Mouse (Mus musculus) right cerebral cortex, postnatal 25 days (tissue): ENCODE results near the gene Hadha.

Experiments used
- DNase-seq: peaks from one replicate; pipeline ENCODE4 v3.0.0; 2022

Hadha gene

GRCm38 (mm10) chr5:30152413-30152812 lies 2.5 kb downstream of the Hadha start:
- no peak for DNase-seq

- no peak for DNase-seq
Measured at GRCm38 (mm10) chr5:30152007-30152406, 3.0 kb downstream of the Hadha start.

GRCm38 (mm10) chr5:30148133-30148920 lies 6.6 kb downstream of the Hadha start:
- no peak for DNase-seq

- no peak for DNase-seq
Measured at GRCm38 (mm10) chr5:30146526-30146925, 8.4 kb downstream of the Hadha start.

- no peak for DNase-seq
Measured at GRCm38 (mm10) chr5:30138193-30138592, 16.8 kb downstream of the Hadha start.

GRCm38 (mm10) chr5:30137271-30137670 lies 17.7 kb downstream of the Hadha start:
- no peak for DNase-seq

- no peak for DNase-seq
Measured at GRCm38 (mm10) chr5:30135711-30136231, 19.2 kb downstream of the Hadha start.

GRCm38 (mm10) chr5:30132173-30132572 lies 22.8 kb downstream of the Hadha start:
- no peak for DNase-seq

- DNase-seq = no peak
Measured at GRCm38 (mm10) chr5:30131246-30131645, 23.7 kb downstream of the Hadha start.

GRCm38 (mm10) chr5:30128680-30129079 lies 26.3 kb downstream of the Hadha start:
- no peak for DNase-seq

- DNase-seq = no peak
Measured at GRCm38 (mm10) chr5:30127921-30128597, 26.9 kb downstream of the Hadha start.

- no peak for DNase-seq
Measured at GRCm38 (mm10) chr5:30126756-30127155, 28.2 kb downstream of the Hadha start.

GRCm38 (mm10) chr5:30125587-30125986 lies 29.4 kb downstream of the Hadha start:
- DNase-seq = no peak

- DNase-seq = no peak
Measured at GRCm38 (mm10) chr5:30122481-30122880, 32.5 kb downstream of the Hadha start.

GRCm38 (mm10) chr5:30120106-30120505 lies 34.9 kb downstream of the Hadha start:
- no peak for DNase-seq

GRCm38 (mm10) chr5:30119163-30119562 lies 35.8 kb downstream of the Hadha start:
- DNase-seq = no peak

- no peak for DNase-seq
Measured at GRCm38 (mm10) chr5:30118018-30118417, 36.9 kb downstream of the Hadha start.

- DNase-seq = no peak
Measured at GRCm38 (mm10) chr5:30115718-30116117, 39.2 kb downstream of the Hadha start.

GRCm38 (mm10) chr5:30114761-30115140 lies 40.2 kb downstream of the Hadha start:
- no peak for DNase-seq

GRCm38 (mm10) chr5:30113881-30114760 lies 40.8 kb downstream of the Hadha start:
- DNase-seq = peak; percentile 61

- DNase-seq = no peak
Measured at GRCm38 (mm10) chr5:30112533-30113068, 42.4 kb downstream of the Hadha start.

GRCm38 (mm10) chr5:30111771-30112170 lies 43.2 kb downstream of the Hadha start:
- DNase-seq = no peak

GRCm38 (mm10) chr5:30111126-30111525 lies 43.8 kb downstream of the Hadha start:
- no peak for DNase-seq
